Mouse (Mus musculus) liver, embryonic 14.5 days (tissue): ENCODE measurements around the gene Man1c1. TPM values are rescaled to one million over a fixed set of nuclear protein-coding genes. Genes with fewer than 3 reads are reported as not detected.

Source experiments
- ATAC-seq: fragments of 200-750 bp; cut with Nextera tagmentation; 2 replicates; pipeline ENCODE4 v1.8.0; 2017; ENCODE audit warnings: moderate number of reproducible peaks, mild to moderate bottlenecking, moderate library complexity; ENCODE audit not compliant: insufficient read depth
- DNase-seq, 3 experiments: peaks; one replicate each; pipeline ENCODE4 v3.0.0-alpha.2; 2012 to 2013; ENCODE audit warnings: low read depth in 3 of 3, low spot score in 3 of 3
- H3K27ac ChIP-seq: fragments of 300-500 bp; sonication (generic); 2 replicates; pipeline ENCODE4 v1.5.1; 2014; ENCODE audit warnings: moderate library complexity, mild to moderate bottlenecking, control low read depth, inconsistent platforms
- H3K27me3 ChIP-seq: fragments of 300-500 bp; sonication (generic); 2 replicates; pipeline ENCODE4 v1.6.1; 2014; ENCODE audit warnings: mild to moderate bottlenecking, low read length, moderate library complexity; ENCODE audit not compliant: control insufficient read depth, insufficient read depth
- H3K36me3 ChIP-seq: fragments of 300-500 bp; sonication (generic); replicated peaks from 2 replicates; pipeline ENCODE4 v1.6.1; 2014; ENCODE audit warnings: low read depth; ENCODE audit not compliant: control insufficient read depth, insufficient read depth
- H3K4me1 ChIP-seq, 2 experiments: fragments of 200-500 bp in 1 of 2; fragments of 300-500 bp in 1 of 2; sonication (generic) in 1 of 2; replicated peaks; 2 replicates each; pipeline ENCODE4 v1.6.1; 2012 to 2014; ENCODE audit warnings: antibody characterized with exemption in 1 of 2, inconsistent platforms in 1 of 2, low read length in 1 of 2; ENCODE audit not compliant: control insufficient read depth in 2 of 2, insufficient read depth in 2 of 2
- H3K4me2 ChIP-seq: fragments of 300-500 bp; sonication (generic); 2 replicates; pipeline ENCODE4 v1.6.1; 2014; ENCODE audit warnings: low read depth, mild to moderate bottlenecking, control low read depth, moderate library complexity
- H3K4me3 ChIP-seq, 2 experiments: fragments of 200-500 bp in 1 of 2; fragments of 300-500 bp in 1 of 2; sonication (generic) in 1 of 2; 2 replicates each; pipeline ENCODE4 v1.5.1; 2012 to 2014; ENCODE audit warnings: low read depth in 2 of 2, low read length in 2 of 2, mild to moderate bottlenecking in 2 of 2, control low read depth in 1 of 2, inconsistent platforms in 1 of 2, moderate library complexity in 1 of 2; ENCODE audit not compliant: insufficient read depth in 1 of 2
- H3K9ac ChIP-seq: fragments of 300-500 bp; sonication (generic); replicated peaks from 2 replicates; pipeline ENCODE4 v1.6.1; 2014; ENCODE audit warnings: mild to moderate bottlenecking, control low read depth, moderate library complexity
- H3K9me3 ChIP-seq: fragments of 300-500 bp; sonication (generic); 2 replicates; pipeline ENCODE4 v1.6.1; 2016; ENCODE audit warnings: low read length, mixed read lengths; ENCODE audit not compliant: control insufficient read depth
- CTCF ChIP-seq: IDR thresholded peaks from 2 replicates; pipeline ENCODE4 v1.5.1; 2016; ENCODE audit warnings: antibody characterized with exemption, low read depth, control low read depth
- EP300 ChIP-seq: IDR thresholded peaks from 2 replicates; pipeline ENCODE4 v1.6.1; 2016; ENCODE audit warnings: antibody characterized with exemption, low read depth
- WGBS: fragments of 180-500 bp; shearing (Covaris S2); extraction: QIAGEN DNeasy Blood & Tissue Kit; methylation state at CpG from one replicate; pipeline ENCODE4 v1.1.7; 2014; ENCODE audit not compliant: insufficient replicate concordance; 5-methylcytosine and 5-hydroxymethylcytosine counted together
- polyA plus RNA-seq, 2 experiments: library from polyadenylated mRNA; depleted of rRNA in 1 of 2; stranded (reverse) in 1 of 2; unstranded in 1 of 2; fragments of >200 nt; fragmentation: Nextera tagmentation in 1 of 2; extraction: Ambion mirVana in 1 of 2; gene quantifications; 2 replicates each; pipeline versions ENCODE4 v1.2.1 to v1.2.3; 2012 to 2014

Gene Man1c1
- polyA plus RNA-seq, 2 experiments = 1.2 to 1.9 TPM

DNA sequence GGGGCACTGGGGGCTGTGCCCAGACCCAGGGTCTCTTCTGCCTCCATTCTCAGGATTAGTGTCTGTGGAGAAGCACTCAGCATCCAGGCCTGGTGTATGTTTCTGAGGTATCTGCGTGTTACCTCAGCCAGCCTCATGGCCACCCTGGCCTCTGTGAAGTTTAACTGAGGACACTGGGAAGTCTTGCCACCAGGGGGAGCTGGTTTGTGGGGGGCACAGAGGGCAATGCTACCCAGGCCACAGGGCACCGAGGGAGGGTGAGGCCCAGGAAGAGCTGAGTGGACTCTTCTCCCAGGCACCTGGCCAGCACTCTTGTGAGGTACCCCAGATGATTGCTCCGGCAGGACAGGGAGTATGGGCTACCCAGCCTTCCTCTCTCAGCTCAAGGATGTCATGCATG, 120.6 kb downstream of the Man1c1 start:
- no peaks in the 10 kb centered on the region for H3K9me3 ChIP-seq
- H3K4me1 ChIP-seq = peaks cover 0 to 6% of the 10 kb centered on the region in 2 experiments; a peak in 2 of 4 replicates
- TF ChIP-seq EP300 = no peak
- peak; percentile 83 for TF ChIP-seq CTCF
- H3K9ac ChIP-seq = no peak overlapping the region
- DNase-seq = no peak
- no peak overlapping the region for H3K27ac ChIP-seq
- 54% methylated on average over 3 of the region's 3 CpGs for WGBS
- H3K4me2 ChIP-seq = no peak overlapping the region
- no peaks in the 10 kb centered on the region for H3K36me3 ChIP-seq
- no peaks in the 10 kb centered on the region for H3K27me3 ChIP-seq
- H3K4me3 ChIP-seq = no peak overlapping the region
- ATAC-seq = no peak

DNA sequence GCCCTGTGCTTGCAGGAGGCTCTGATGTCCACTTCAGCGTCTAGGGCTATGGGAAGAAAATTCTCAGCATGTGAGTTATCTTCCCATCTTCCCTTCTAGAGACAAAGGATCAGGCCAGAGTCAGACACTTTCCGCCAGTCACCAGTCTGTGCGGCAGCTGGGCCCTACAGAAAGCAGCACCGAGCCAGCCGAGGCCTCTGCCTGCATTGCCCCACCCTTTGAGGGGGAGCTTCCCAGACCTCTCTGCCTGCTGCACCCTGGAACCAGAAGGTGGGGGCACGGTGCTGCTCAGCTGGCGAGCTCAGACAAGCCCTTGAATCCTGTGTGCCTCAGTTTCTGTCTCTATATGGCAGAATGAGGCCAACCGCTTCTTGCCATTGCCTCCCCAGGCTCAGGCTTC, 122.7 kb downstream of the Man1c1 start:
- Histone ChIP-seq H3K9me3 (no peaks in the 10 kb centered on the region), H3K4me1 (peaks cover 0 to 2% of the 10 kb centered on the region in 2 experiments; a peak in 2 of 4 replicates), H3K4me2 (no peak overlapping the region), H3K4me3 (no peak overlapping the region), H3K27ac (no peak overlapping the region), H3K36me3 (no peaks in the 10 kb centered on the region), H3K27me3 (no peaks in the 10 kb centered on the region), H3K9ac (no peak overlapping the region)
- ATAC-seq = no peak
- TF ChIP-seq EP300 (no peak), CTCF (no peak)
- DNase-seq = no peak
- WGBS = 60% methylated on average over 8 of the region's 8 CpGs

DNA sequence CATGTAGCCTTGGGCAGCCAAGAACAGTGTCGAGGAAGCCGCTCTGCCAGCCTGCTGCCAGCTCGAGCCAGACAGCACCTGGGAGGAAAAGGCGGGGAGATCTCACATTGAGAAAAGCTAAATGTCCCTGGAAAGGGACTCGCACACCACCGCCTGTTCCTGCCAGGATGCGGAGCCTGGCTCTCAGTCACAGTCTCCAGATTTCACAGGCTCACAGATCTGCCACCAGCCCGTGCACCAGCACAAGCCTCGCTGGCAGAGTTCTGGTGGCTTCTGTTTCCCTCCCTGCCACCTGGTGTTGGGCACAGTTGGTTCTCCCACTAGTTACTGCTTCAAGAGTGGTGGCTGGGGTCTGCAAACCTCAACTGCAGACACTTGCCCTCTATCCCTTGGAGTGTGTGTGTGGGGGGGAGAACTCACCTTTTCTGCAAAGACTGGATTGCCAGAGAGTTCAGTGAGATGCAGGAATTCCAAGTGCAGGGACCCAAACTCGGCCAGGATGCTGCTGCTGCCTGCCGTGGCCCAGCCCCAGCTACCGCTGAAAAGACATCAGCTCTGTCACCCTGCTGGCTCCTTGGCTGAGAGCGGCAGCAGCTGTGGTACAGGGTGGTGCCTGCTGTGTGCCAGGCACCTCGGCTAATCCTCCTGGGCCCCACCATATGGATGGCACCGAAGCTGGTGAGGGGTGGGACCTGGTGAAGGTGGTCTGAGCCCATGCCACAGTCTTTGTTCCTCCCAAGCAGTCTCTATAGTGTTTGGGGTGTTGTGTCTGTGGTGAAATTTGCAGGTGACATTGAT, 123.5 kb downstream of the Man1c1 start:
- Histone ChIP-seq H3K27ac (no peak overlapping the region), H3K36me3 (no peaks in the 10 kb centered on the region), H3K4me2 (no peak overlapping the region), H3K4me3 (no peak overlapping the region), H3K9ac (no peak overlapping the region), H3K27me3 (no peaks in the 10 kb centered on the region), H3K9me3 (no peaks in the 10 kb centered on the region), H3K4me1 (peaks cover 0 to 2% of the 10 kb centered on the region in 2 experiments; a peak in 2 of 4 replicates)
- WGBS = 66% methylated on average over 15 of the region's 15 CpGs
- ATAC-seq (no peak), DNase-seq (no peak)
- TF ChIP-seq CTCF = no peak
- TF ChIP-seq EP300 = no peak

DNA sequence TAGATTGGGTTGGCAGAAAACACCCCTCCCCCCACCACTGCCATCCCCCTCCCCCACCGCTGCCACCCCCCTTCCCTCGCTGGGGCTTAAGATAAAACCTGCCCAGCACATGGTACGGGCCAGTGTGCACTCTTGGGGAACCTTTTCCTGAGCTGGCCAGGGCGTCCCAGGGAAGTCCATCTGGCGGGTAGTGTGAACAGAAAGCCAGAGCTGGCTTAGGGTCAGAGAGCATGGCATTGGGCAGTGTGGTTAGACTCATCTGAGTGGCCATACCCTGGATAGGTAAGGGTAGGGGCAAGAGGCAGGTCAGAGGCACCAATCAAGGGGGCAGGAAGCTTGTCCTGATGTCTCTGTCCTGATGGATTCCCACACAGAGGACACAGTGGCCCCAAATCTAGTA, 124.5 kb downstream of the Man1c1 start:
- Histone ChIP-seq H3K9ac (no peak overlapping the region), H3K27ac (no peak overlapping the region), H3K4me3 (no peak overlapping the region), H3K4me2 (no peak overlapping the region), H3K4me1 (peaks cover 0 to 2% of the 10 kb centered on the region in 2 experiments; a peak in 2 of 4 replicates), H3K27me3 (no peaks in the 10 kb centered on the region), H3K9me3 (no peaks in the 10 kb centered on the region), H3K36me3 (no peaks in the 10 kb centered on the region)
- TF ChIP-seq EP300 = no peak
- no peak for TF ChIP-seq CTCF
- DNase-seq = no peak
- no peak for ATAC-seq
- WGBS = 18% methylated on average over 5 of the region's 5 CpGs

DNA sequence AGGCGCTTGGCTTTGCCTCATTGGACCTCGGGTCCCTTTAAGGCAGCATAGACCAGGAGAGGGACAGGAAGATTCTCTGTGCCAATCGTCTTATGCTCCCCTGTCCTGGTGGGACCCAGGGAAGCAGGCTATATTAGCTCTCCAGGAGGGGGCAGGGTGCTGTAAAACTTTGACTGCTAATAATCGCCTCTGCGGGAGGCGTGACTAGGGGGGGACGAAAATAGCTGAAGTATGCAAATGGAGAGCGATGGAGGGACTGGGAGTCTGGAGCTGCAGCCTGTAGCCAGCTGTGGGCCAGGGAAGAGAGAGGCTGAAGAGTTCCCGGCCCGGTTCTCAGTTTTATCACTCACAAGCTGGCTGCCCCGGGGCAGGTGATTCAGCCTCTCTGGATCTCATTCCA, 124.9 kb downstream of the Man1c1 start:
- Histone ChIP-seq H3K36me3 (no peaks in the 10 kb centered on the region), H3K9me3 (no peaks in the 10 kb centered on the region), H3K9ac (no peak overlapping the region), H3K27ac (no peak overlapping the region), H3K27me3 (no peaks in the 10 kb centered on the region), H3K4me2 (no peak overlapping the region), H3K4me3 (no peak overlapping the region), H3K4me1 (peaks cover 0 to 2% of the 10 kb centered on the region in 2 experiments; a peak in 2 of 4 replicates)
- TF ChIP-seq CTCF (peak; percentile 27; the same call in 1 of the 2 replicates), EP300 (no peak)
- DNase-seq (no peak), ATAC-seq (no peak)
- 15% methylated on average over 11 of the region's 11 CpGs for WGBS
